Mouse (Mus musculus): ENCODE measurements around the gene Osbpl5. TPM values are rescaled to one million over a fixed set of nuclear protein-coding genes. Genes with fewer than 3 reads are reported as not detected.

The Osbpl5 gene
- 33.3 TPM for polyA plus RNA-seq (2017; shearing (Covaris generic))

GRCm38 (mm10) chr7:143756125-143757026, at the start of gene Osbpl5:
TSS of gene Osbpl5 (minus strand) at chr7:143756985.

GRCm38 (mm10) chr7:143783996-143784829, 27.4 kb upstream of the Osbpl5 start, which contains the start of gene Mrgpre:
TSS of gene Mrgpre (minus strand) at chr7:143784500.

GRCm38 (mm10) chr7:143766893-143767292, 10.1 kb upstream of the Osbpl5 start, which contains the start of gene Mrgprg:
TSS of gene Mrgprg (minus strand) at chr7:143766993.

GRCm38 (mm10) chr7:143685359-143686067, 71.3 kb downstream of the Osbpl5 start, which contains the start of gene Tnfrsf23:
TSS of gene Tnfrsf23 (minus strand) at chr7:143685872.

GRCm38 (mm10) chr7:143649034-143649768, 107.6 kb downstream of the Osbpl5 start, which contains the start of gene Tnfrsf22:
TSS of gene Tnfrsf22 (minus strand) at chr7:143649661.

Other genes starting within 250 kb of the Osbpl5 start
- gene Nap1l4, start 207.9 kb downstream of the Osbpl5 start, polyA plus RNA-seq (2017; shearing (Covaris generic)), result 337 TPM
- gene Cars, start 156.9 kb downstream of the Osbpl5 start, polyA plus RNA-seq (2017; shearing (Covaris generic)), result 44.0 TPM
- 37.5 TPM for gene Tnfrsf26, start 128.3 kb downstream of the Osbpl5 start, polyA plus RNA-seq (2017; shearing (Covaris generic))
- gene Tnfrsf22, start 107.3 kb downstream of the Osbpl5 start, polyA plus RNA-seq (2017; shearing (Covaris generic)), result 40.0 TPM
- 4.5 TPM for gene Tnfrsf23, start 71.1 kb downstream of the Osbpl5 start, polyA plus RNA-seq (2017; shearing (Covaris generic))
- gene Mrgprg, start 10.0 kb upstream of the Osbpl5 start, polyA plus RNA-seq (2017; shearing (Covaris generic)), result not detected
- gene Mrgpre, start 27.5 kb upstream of the Osbpl5 start, polyA plus RNA-seq (2017; shearing (Covaris generic)), result 10.8 TPM
- gene Nadsyn1, start 65.9 kb upstream of the Osbpl5 start, polyA plus RNA-seq (2017; shearing (Covaris generic)), result 26.4 TPM
- 50.8 TPM for gene Dhcr7, start 66.2 kb upstream of the Osbpl5 start, polyA plus RNA-seq (2017; shearing (Covaris generic))
- gene Gm498, start 109.9 kb upstream of the Osbpl5 start, polyA plus RNA-seq (2017; shearing (Covaris generic)), result not detected
- not detected for gene Shank2, start 244.9 kb upstream of the Osbpl5 start, polyA plus RNA-seq (2017; shearing (Covaris generic))

Measured in CD4-positive, CD25-positive, alpha-beta regulatory T cell, adult 9 weeks (primary cell).